Mouse (Mus musculus) bone marrow macrophage, adult 2 months (primary cell): ENCODE measurements around the gene Ppp1r14a.

Source experiments
- CTCF ChIP-seq: IDR thresholded peaks from 2 replicates; pipeline ENCODE4 v1.5.1; 2012; ENCODE audit warnings: low read depth, mild to moderate bottlenecking, low read length, moderate library complexity
- POLR2A ChIP-seq: IDR thresholded peaks from 2 replicates; pipeline ENCODE4 v1.6.1; 2012; ENCODE audit warnings: mild to moderate bottlenecking, low read depth, low read length, borderline replicate concordance

DNA sequence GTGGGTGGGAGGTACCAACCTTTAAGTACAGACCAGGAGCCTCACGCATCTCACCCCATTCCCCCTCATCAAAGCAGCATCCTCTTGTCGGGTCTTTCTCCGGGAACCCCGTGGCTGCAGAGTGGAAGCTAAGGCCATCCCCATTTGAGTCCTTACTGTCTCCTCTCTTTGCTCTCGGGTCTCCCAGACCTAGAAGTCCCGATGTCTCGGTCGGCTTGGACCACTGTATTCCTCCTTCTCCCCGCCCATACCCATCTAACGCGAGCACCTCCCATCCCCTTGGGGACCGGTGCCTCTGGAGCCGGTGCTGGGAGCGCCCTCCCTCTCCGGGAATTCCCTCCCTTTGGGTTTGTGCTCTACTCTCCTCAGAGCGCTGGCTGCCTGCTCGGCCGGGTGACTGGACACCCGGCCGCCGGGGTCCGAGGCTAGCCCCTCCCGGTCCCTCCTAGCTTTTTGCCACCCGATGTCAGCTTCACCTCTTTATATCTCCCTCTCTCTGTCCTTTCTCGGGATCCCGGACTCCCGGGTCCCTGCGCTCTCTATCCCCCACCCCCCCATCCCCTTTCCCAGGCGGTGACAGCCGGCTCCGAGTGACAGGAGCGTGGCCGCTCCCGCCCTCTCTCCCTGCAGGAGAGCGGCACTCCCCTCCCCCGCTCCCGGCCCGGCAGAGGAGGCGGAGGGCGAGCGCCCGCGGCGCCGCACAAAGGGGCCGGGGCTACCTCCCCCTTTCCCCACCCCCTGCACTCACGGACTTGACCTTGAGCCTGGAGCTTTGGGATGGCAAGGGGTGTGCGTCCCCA is 15.6 kb downstream of the Ppp1r14a start:
- TF ChIP-seq CTCF (no peak), POLR2A (no peak)
